Mouse (Mus musculus) thymus, postnatal 36 days (tissue): ENCODE results near the gene Efna3.

Experiments
- DNase-seq, 2 experiments: peaks; one replicate each; pipeline ENCODE4 v3.0.0; 2022; ENCODE audit warnings: mixed read lengths in 2 of 2

Gene Efna3

GRCm38 (mm10) chr3:89337721-89338578, 15.2 kb upstream of the Efna3 start, which contains the start of gene Efna4:
TSS of gene Efna4 (minus strand) at chr3:89338028.
- peak; percentile 57 to 73 for DNase-seq

GRCm38 (mm10) chr3:89337062-89337720, 14.4 kb upstream of the Efna3 start:
- no peak for DNase-seq

GRCm38 (mm10) chr3:89336529-89336928, 13.8 kb upstream of the Efna3 start:
- peak in 1 of 2 experiments; percentile 4 for DNase-seq

- peak in 1 of 2 experiments; percentile 2 for DNase-seq
Measured at GRCm38 (mm10) chr3:89333053-89333452, 10.3 kb upstream of the Efna3 start.

- DNase-seq, result peak in 1 of 2 experiments; percentile 4
Measured at GRCm38 (mm10) chr3:89332476-89332875, 9.7 kb upstream of the Efna3 start.

- no peak for DNase-seq
Measured at GRCm38 (mm10) chr3:89332013-89332412, 9.2 kb upstream of the Efna3 start.

- no peak for DNase-seq
Measured at GRCm38 (mm10) chr3:89331561-89331960, 8.8 kb upstream of the Efna3 start.

- DNase-seq, result no peak
Measured at GRCm38 (mm10) chr3:89330948-89331347, 8.2 kb upstream of the Efna3 start.

- no peak for DNase-seq
Measured at GRCm38 (mm10) chr3:89330346-89330745, 7.6 kb upstream of the Efna3 start.

- DNase-seq, result no peak
Measured at GRCm38 (mm10) chr3:89328623-89329022, 5.9 kb upstream of the Efna3 start.

- DNase-seq, result no peak
Measured at GRCm38 (mm10) chr3:89327371-89327870, 4.7 kb upstream of the Efna3 start.

GRCm38 (mm10) chr3:89325882-89326281, 3.1 kb upstream of the Efna3 start:
- no peak for DNase-seq

- DNase-seq, result no peak
Measured at GRCm38 (mm10) chr3:89322131-89322500, 649 bp downstream of the Efna3 start.

GRCm38 (mm10) chr3:89321183-89322130, 1.3 kb downstream of the Efna3 start:
- peak in 1 of 2 experiments; percentile 26 for DNase-seq

GRCm38 (mm10) chr3:89320581-89321182, 2.1 kb downstream of the Efna3 start:
- peak in 1 of 2 experiments; percentile 43 for DNase-seq

GRCm38 (mm10) chr3:89319591-89320350, 3.0 kb downstream of the Efna3 start:
- DNase-seq, result peak in 1 of 2 experiments; percentile 39

GRCm38 (mm10) chr3:89318971-89319590, 3.7 kb downstream of the Efna3 start:
- no peak for DNase-seq

GRCm38 (mm10) chr3:89318316-89318715, 4.4 kb downstream of the Efna3 start:
- no peak for DNase-seq

GRCm38 (mm10) chr3:89317246-89317645, 5.5 kb downstream of the Efna3 start:
- no peak for DNase-seq

GRCm38 (mm10) chr3:89316833-89317232, 5.9 kb downstream of the Efna3 start:
- DNase-seq, result peak; percentile 71 to 76
